Mouse (Mus musculus): Measurements from ENCODE around the gene Plk1.

Gene Plk1

GRCm38 (mm10) chr7:122158915-122159902, at the start of gene Plk1:
Gene Plk1, plus strand, starts transcription at chr7:122159439.
- peak; percentile 96 for DNase-seq (ENCODE audit: low spot score)

- DNase-seq (ENCODE audit: low spot score) = no peak
Measured at GRCm38 (mm10) chr7:122123518-122123917, 35.7 kb upstream of the Plk1 start.

DNA sequence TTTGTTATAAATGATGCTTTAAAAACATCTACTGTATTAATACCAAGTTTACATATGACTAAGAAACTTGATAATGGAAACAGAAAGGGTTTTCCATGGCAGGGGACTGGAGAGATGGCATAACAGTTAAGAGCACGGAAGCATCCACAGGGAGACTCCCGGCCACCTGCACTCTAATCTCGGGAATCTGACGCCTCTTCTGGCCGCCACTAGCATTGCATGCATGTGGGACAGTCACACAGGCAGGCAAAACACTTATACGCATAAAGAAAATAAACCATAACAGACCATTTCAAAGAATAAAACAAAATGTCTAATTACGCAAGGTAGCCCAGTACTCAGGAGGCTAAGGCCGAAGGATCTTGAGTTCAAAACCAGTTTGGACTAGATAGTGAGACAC, 33.6 kb upstream of the Plk1 start:
- DNase-seq (ENCODE audit: low spot score) = no peak

DNA sequence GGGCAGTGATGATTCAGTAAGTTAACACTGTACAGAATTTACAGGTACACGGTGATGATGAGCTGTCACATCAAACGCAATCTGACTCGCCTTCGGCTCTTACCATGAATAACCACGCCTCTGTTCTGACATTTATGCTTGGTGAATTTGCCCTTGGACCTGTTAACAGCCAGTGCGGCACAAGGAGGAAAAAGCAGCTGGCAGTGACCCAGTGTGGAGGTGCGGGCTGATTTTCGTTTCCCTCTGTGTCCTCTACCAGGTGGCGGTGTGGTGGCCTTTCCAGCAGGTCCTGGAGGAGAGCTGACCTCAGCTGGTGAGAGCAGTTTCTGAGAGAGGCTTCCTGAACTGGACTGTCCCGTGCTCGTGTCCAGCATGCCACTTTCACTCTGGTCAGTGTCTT, 32.3 kb upstream of the Plk1 start:
- no peak for DNase-seq (ENCODE audit: low spot score)

- no peak for DNase-seq (ENCODE audit: low spot score)
Measured at GRCm38 (mm10) chr7:122131834-122132233, 27.4 kb upstream of the Plk1 start.

GRCm38 (mm10) chr7:122132497-122133337, 26.5 kb upstream of the Plk1 start, which contains the start of the genes Palb2 and Dctn5:
Gene Palb2, minus strand, starts transcription at chr7:122132985.
Gene Dctn5, plus strand, starts transcription at chr7:122133041.
- peak; percentile 98 for DNase-seq (ENCODE audit: low spot score)

GRCm38 (mm10) chr7:122133338-122133625, 26.0 kb upstream of the Plk1 start:
- no peak for DNase-seq (ENCODE audit: low spot score)

- peak; percentile 26 for DNase-seq (ENCODE audit: low spot score)
Measured at GRCm38 (mm10) chr7:122135070-122135469, 24.2 kb upstream of the Plk1 start.

- no peak for DNase-seq (ENCODE audit: low spot score)
Measured at GRCm38 (mm10) chr7:122137071-122137470, 22.2 kb upstream of the Plk1 start.

DNA sequence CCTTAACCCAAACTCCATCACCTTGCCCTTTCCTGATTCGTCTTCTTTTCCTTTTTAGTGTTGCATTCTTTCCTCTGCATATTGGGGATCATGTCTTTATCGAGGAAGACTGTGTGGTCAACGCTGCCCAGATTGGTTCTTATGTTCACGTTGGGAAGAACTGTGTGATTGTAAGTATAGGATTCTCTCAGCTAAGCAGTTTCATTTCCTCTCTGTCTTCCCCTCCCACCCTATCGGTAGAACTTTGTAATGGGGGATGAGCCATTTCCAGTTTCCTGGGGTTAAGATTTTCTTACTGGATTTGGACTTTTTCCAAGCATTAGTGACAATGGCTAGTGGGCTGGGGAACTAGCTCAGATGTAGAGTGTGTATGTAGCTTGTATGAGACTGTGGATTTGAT, 21.0 kb upstream of the Plk1 start:
- DNase-seq (ENCODE audit: low spot score) = no peak

DNA sequence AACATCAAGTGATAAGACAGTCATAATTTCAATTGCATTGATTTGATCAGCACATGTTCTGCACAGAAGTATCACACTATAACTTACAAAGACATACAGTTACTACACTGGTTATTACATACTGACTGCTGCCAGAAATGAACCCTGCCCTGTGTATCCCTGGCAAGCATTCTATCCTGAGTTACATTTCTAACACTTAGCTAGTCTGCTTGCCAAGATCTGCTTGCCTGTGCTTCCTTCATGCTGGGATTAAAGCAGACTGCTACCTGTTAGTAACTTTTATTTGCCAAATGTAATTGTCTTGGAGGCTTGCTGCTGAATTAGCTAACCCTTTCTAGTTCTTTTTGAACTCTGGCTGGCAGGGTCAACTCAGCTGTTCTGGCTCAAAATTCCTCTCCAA, 18.2 kb upstream of the Plk1 start:
- no peak for DNase-seq (ENCODE audit: low spot score)

GRCm38 (mm10) chr7:122152473-122152872, 6.8 kb upstream of the Plk1 start:
- DNase-seq (ENCODE audit: low spot score) = no peak

DNA sequence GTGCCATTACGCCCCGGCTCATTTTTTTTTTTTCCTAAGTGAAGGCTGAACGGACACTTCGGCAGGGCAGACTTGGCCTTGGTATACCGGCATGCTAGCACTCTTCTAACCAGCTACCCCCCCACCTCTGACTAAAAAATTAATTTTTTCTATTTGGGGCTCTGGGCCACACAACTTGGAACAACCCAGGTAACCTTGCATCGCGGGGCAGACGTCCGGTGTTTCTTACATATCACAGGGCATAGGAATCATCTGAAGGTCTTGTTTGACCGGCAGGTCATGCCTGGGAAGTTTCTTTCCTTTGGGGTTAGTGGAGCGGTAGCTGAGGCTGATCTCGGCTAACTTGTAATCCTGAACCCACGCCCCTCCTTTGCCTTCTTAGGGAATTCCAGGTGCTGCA, 751 bp upstream of the Plk1 start:
- no peak for DNase-seq (ENCODE audit: low spot score)

- DNase-seq (ENCODE audit: low spot score) = peak; percentile 60
Measured at GRCm38 (mm10) chr7:122160037-122160436, 798 bp downstream of the Plk1 start.

DNA sequence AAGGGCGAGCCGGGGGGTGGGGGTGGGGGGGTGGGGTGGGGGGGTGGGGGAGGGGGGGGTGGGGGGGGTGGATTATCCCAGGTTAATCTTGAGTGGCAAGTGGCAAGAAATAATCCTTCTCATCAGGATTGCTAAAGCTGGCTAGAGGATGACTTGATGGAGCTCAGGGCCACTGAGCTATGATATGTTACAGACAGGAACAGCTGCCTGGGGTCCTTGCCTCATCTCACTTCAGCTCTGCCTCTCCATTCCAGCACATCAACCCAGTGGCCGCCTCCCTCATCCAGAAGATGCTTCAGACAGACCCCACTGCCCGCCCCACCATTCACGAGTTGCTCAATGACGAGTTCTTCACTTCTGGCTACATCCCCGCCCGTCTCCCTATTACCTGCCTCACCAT, 4.5 kb downstream of the Plk1 start:
- no peak for DNase-seq (ENCODE audit: low spot score)

GRCm38 (mm10) chr7:122167203-122167602, 8.0 kb downstream of the Plk1 start:
- DNase-seq (ENCODE audit: low spot score) = no peak

DNA sequence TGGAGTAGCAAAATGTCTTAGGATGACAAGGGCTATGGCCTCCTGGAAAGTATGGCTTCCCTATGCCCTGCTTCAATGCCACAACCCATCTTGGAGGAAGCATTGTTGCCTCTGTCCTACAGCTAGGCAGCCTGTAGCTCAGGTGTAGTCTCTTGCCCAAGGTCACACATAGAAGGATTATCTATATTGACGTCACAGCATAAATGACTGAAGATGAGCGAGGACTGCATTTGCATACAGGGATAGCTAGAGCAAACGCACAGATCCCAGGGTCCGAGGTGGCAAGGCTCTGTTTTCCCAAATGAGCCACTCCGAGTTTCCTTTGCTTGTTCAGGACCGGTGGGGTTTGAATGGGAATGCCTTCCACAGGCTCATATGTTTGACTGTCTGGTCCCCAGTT, 11.5 kb downstream of the Plk1 start:
- DNase-seq (ENCODE audit: low spot score) = no peak

- no peak for DNase-seq (ENCODE audit: low spot score)
Measured at GRCm38 (mm10) chr7:122171613-122172012, 12.4 kb downstream of the Plk1 start.

DNA sequence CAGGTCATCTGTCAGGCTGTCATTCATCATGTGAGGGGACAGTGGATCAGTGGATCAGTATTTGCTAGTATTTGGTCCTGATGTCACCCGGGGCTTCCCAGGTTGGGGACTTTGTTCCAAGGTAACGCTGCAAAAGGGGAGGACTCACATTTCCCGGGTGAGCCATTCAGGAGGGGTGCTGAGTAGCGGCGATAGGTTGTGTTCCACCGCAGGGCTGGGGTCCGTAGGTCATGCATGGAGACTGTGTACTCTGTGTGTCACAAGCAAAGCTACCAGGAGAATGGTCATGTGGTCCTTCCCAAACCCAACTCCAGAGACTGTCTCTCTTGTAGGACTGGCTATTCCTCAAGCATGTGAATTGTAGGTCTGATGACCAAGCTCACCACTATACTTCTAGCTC, 21.5 kb downstream of the Plk1 start:
- no peak for DNase-seq (ENCODE audit: low spot score)

- DNase-seq (ENCODE audit: low spot score) = no peak
Measured at GRCm38 (mm10) chr7:122184569-122184968, 25.3 kb downstream of the Plk1 start.

GRCm38 (mm10) chr7:122186043-122186442, 26.8 kb downstream of the Plk1 start, which contains the start of gene Ern2:
Gene Ern2, minus strand, starts transcription at chr7:122186207.
- DNase-seq (ENCODE audit: low spot score) = no peak

- peak; percentile 77 for DNase-seq (ENCODE audit: low spot score)
Measured at GRCm38 (mm10) chr7:122189484-122189883, 30.2 kb downstream of the Plk1 start.

DNA sequence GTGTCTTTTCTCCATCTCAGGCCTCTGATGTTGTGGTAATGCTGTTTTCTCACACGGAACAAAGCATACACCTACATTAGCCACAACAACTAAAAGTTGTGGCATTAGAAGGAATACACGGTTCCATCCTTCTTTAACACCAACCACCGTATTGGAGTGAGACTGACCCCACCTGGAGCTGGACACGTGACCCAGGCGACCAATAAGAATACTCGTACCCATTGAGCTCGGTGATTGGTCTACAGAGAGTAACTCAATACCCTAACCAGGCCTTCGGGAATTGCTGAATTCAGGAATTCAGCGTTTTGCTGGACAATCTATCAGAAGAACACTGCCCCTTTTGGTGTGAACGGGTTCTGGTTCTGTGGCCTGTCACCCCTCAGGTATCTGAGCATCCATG, 31.9 kb downstream of the Plk1 start:
- DNase-seq (ENCODE audit: low spot score) = no peak

Measured in embryo, embryonic 10.5 days (tissue).